Mouse (Mus musculus) E14TG2a.4 (cell line): Measurements from ENCODE around the gene Fam3c.

Experiments used
- CTCF ChIP-seq: conservative IDR thresholded peaks from 2 replicates; pipeline ENCODE4 v1.5.1; 2014; ENCODE audit warnings: low read length
- NANOG ChIP-seq: IDR thresholded peaks from 2 replicates; pipeline ENCODE4 v1.6.1; 2014; ENCODE audit warnings: borderline replicate concordance, low read length, mixed read lengths
- POU5F1 ChIP-seq: IDR thresholded peaks from 2 replicates; pipeline ENCODE4 v1.6.1; 2014; ENCODE audit warnings: low read length, borderline replicate concordance

DNA sequence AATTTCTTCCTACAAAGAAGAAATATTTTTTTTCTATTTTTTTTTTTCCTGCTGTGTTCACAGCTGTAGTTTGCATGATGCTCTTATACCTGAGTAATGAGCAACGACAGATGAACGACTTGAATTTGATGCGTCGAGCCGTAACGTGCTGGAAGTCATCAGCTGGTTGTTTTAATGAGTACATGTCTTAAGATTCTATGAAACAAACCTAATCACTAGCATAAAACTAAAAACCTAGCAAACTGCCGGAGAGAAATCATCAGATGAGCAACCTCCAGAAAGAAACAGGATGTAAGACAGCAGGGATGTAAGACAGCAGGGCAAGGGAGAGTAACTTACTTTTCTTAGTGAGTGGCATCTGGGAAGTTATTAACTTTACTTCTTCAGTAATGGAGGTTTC lies 1.4 kb downstream of the Fam3c start:
- no peak for TF ChIP-seq CTCF
- TF ChIP-seq NANOG, result no peak
- TF ChIP-seq POU5F1, result no peak
